Mouse (Mus musculus) heart, postnatal 0 days (tissue): ENCODE measurements at regions not wholly inside any gene's neighbourhood (a gene's known extent, or its start where the extent isn't known, plus 50 kb on each side); places are given as distances from the start of the nearest gene placed in this dataset.

Source experiments
- CTCF ChIP-seq: IDR thresholded peaks from 2 replicates; pipeline ENCODE4 v1.5.1; 2016; ENCODE audit warnings: antibody characterized with exemption, control low read depth, low read depth
- EP300 ChIP-seq: IDR thresholded peaks from 2 replicates; pipeline ENCODE4 v1.6.1; 2016; ENCODE audit warnings: antibody characterized with exemption, low read depth

GRCm38 (mm10) chr3:54020196-54020595, 135.6 kb upstream of the Trpc4 start:
- TF ChIP-seq CTCF (no peak), EP300 (no peak)
